Mouse (Mus musculus) kidney, embryonic 15.5 days (tissue): Measurements from ENCODE around the gene Ttc30a1. TPM values are rescaled to one million over a fixed set of nuclear protein-coding genes. Genes with fewer than 3 reads are reported as not detected.
"Not testable (repeated sequence)": the region's sequence is repeated elsewhere in the genome, so short reads cannot be mapped to it uniquely, and the experiment has no call there.

ENCODE experiments used
- ATAC-seq: fragments of 200-750 bp; cut with Nextera tagmentation; replicated peaks from 2 replicates; pipeline ENCODE4 v1.8.0; 2017; ENCODE audit warnings: moderate TSS enrichment; ENCODE audit not compliant: low FRiP score
- H3K27ac ChIP-seq: fragments of 300-500 bp; sonication (generic); 2 replicates; pipeline ENCODE4 v1.5.1; 2015; ENCODE audit warnings: mild to moderate bottlenecking, inconsistent platforms
- H3K27me3 ChIP-seq: fragments of 300-500 bp; sonication (generic); 2 replicates; pipeline ENCODE4 v1.6.1; 2015; ENCODE audit warnings: inconsistent platforms
- H3K36me3 ChIP-seq: fragments of 300-500 bp; sonication (generic); 2 replicates; pipeline ENCODE4 v1.6.1; 2015; ENCODE audit warnings: inconsistent platforms
- H3K4me1 ChIP-seq: fragments of 300-500 bp; sonication (generic); 2 replicates; pipeline ENCODE4 v1.6.1; 2015; ENCODE audit warnings: inconsistent platforms
- H3K4me2 ChIP-seq: fragments of 300-500 bp; sonication (generic); 2 replicates; pipeline ENCODE4 v1.6.1; 2015; ENCODE audit warnings: moderate library complexity, mild to moderate bottlenecking, inconsistent platforms
- H3K4me3 ChIP-seq: fragments of 300-500 bp; sonication (generic); replicated peaks from 2 replicates; pipeline ENCODE4 v1.5.1; 2015; ENCODE audit warnings: mild to moderate bottlenecking, inconsistent platforms
- H3K9ac ChIP-seq: fragments of 300-500 bp; sonication (generic); 2 replicates; pipeline ENCODE4 v1.6.1; 2015; ENCODE audit warnings: mild to moderate bottlenecking, inconsistent platforms
- H3K9me3 ChIP-seq: fragments of 300-500 bp; sonication (generic); replicated peaks from 2 replicates; pipeline ENCODE4 v1.6.1; 2016; ENCODE audit warnings: inconsistent platforms
- WGBS: fragments of 180-500 bp; shearing (Covaris S2); methylation state at CpG from one replicate; pipeline ENCODE4 v1.1.7; 2015; ENCODE audit warnings: mixed read lengths; 5-methylcytosine and 5-hydroxymethylcytosine counted together
- polyA plus RNA-seq: library from polyadenylated mRNA; unstranded; fragments of >200 nt; fragmentation: Nextera tagmentation; extraction: Ambion mirVana; gene quantifications from 2 replicates; pipeline ENCODE4 v1.2.1, GENCODE M21; 2015

The Ttc30a1 gene
- 8.2 and 9.2 TPM in 2 replicates for polyA plus RNA-seq

DNA sequence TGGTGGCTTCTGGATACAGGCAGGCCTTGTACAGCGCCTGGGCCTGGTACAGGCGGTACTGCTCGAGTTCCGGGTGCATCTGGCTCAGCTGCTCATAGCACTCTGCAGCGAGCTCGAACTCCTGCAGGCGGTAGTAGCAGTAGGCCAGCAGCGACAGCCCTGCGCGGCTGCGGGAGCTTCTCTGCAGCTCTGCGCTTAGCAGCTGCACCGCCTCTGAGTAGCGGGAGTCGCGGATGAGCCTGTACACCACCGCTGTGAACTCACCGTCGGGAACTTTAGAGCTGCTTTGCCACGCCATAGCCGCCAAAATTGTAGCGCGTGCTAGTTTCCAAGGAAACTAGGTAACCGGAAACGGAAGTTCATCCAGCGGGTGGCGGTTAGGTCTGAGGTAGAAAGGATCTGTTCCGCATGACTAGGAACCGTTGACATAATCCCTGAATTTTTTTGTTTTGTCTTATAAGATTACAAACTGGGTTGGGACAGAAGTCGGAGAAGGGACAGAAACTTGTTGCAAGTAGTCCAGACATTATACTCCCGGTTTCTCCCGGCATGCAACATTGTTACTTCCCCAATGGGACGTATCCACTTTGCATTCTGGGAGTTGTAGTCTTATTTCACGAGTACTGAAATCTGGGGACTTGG lies at the start of gene Ttc30a1:
Gene Ttc30a1 (minus strand): TSS at position 528 of the 642 bp plus-strand sequence.
- Histone ChIP-seq H3K4me3 (peak within 1 kb of the TSS; percentile 53), H3K4me2 (peak within 1 kb of the TSS; percentile 78), H3K9ac (peak within 1 kb of the TSS; percentile 36; the same call in 1 of the 2 replicates), H3K27ac (peak within 1 kb of the TSS; percentile 63; the same call in 1 of the 2 replicates)
- 4% methylated on average over 31 of the region's 34 CpGs for WGBS
- H3K36me3 ChIP-seq, H3K9me3 ChIP-seq, H3K4me1 ChIP-seq, H3K27me3 ChIP-seq: not testable (repeated sequence)
- ATAC-seq: peak; percentile 60

DNA sequence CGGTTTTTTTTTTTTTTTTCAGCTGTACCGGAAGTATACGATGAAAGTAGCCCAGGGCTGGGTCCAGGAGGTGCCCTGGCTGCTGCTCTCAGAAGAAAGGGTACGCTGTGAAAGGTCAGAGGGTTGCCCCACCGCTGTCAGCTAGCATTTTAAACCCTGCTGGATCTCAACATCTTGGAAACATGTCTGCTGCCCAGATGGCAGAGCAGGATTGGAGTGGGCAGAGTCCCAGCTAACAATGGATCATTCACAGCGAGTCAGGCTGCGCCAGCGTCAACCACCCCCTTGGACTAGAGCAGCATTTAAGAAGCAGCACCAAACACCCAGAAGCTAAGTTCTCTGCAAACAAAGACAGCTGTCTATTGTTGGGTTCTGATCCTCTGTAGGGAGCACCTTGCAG lies 48.3 kb upstream of the Ttc30a1 start:
- H3K27ac ChIP-seq: peak overlapping the region; percentile 79; the same call in 1 of the 2 replicates
- no peaks in the 10 kb centered on the region for H3K9me3 ChIP-seq
- no peaks in the 10 kb centered on the region for H3K36me3 ChIP-seq
- H3K4me2 ChIP-seq: peak overlapping the region; percentile 52
- WGBS: 22% methylated on average over 8 of the region's 8 CpGs
- H3K27me3 ChIP-seq: no peaks in the 10 kb centered on the region
- H3K9ac ChIP-seq: no peak overlapping the region
- ATAC-seq: 0 out of 2 replicates have a peak, but pooled peaks have one; percentile 33
- peak overlapping the region; percentile 5; the same call in 1 of the 2 replicates for H3K4me3 ChIP-seq
- H3K4me1 ChIP-seq: peaks cover 23% of the 10 kb centered on the region

DNA sequence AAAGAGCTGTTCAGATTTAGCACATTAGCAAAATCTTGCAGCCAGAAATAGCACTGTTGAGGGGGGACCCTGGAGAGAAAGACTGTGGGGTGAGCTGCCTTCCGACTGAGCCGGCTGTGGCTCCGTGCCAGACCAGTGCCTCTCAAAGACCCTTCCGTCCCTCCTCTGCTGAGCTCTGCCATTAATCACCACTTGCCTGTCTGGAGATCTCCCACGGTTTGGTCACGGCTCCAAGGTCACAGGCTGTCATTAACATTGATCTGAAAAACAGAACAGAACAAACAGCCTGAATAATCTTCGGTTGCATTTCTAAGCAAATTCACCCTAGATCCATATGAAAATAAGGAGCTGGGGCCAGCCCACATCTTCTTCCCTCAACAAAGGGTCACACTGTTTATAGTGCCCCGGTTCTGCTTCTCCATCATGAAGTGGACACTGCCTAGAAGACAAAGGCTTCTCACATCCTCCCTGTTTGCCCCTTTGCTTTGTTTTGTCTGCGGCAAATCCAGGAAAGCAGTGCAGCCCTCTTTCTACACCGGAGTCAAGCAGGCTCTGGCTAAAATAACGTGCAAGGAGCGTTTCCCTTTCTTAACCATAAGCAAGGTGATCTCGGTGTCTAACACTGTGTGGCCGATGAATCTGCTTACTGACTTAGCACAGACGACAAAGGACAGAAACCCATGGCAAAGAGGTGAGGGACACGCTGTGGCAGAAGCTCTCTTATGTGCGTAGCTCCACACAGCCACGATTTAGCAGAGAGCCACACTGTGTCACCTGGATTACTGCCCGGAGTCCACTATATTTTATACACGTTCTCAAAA lies 47.5 kb upstream of the Ttc30a1 start:
- H3K36me3 ChIP-seq: no peaks in the 10 kb centered on the region
- peak overlapping the region; percentile 52 for H3K4me2 ChIP-seq
- peak; percentile 92 for ATAC-seq
- H3K9ac ChIP-seq: no peak overlapping the region
- no peaks in the 10 kb centered on the region for H3K9me3 ChIP-seq
- peak overlapping the region; percentile 79 for H3K27ac ChIP-seq
- peak overlapping the region; percentile 5; the same call in 1 of the 2 replicates for H3K4me3 ChIP-seq
- no peaks in the 10 kb centered on the region for H3K27me3 ChIP-seq
- H3K4me1 ChIP-seq: peaks cover 23% of the 10 kb centered on the region
- WGBS: 11% methylated on average over 20 of the region's 20 CpGs

GRCm38 (mm10) chr2:76016890-76017289 lies 35.1 kb upstream of the Ttc30a1 start:
- Histone ChIP-seq H3K27me3 (no peaks in the 10 kb centered on the region), H3K4me3 (no peak overlapping the region), H3K36me3 (no peaks in the 10 kb centered on the region), H3K9ac (no peak overlapping the region), H3K27ac (no peak overlapping the region), H3K4me2 (no peak overlapping the region), H3K9me3 (no peaks in the 10 kb centered on the region), H3K4me1 (peaks cover 11% of the 10 kb centered on the region; the same call in 1 of the 2 replicates)
- ATAC-seq: no peak
- 17% methylated on average over 7 of the region's 7 CpGs for WGBS

GRCm38 (mm10) chr2:76016136-76016535 lies 34.4 kb upstream of the Ttc30a1 start:
- Histone ChIP-seq H3K36me3 (no peaks in the 10 kb centered on the region), H3K27me3 (no peaks in the 10 kb centered on the region), H3K9ac (no peak overlapping the region), H3K4me2 (no peak overlapping the region), H3K4me3 (no peak overlapping the region), H3K9me3 (no peaks in the 10 kb centered on the region), H3K27ac (no peak overlapping the region), H3K4me1 (peaks cover 11% of the 10 kb centered on the region; the same call in 1 of the 2 replicates)
- WGBS: 71% methylated on average over 8 of the region's 8 CpGs
- peak; percentile 74 for ATAC-seq

- no peak overlapping the region for H3K4me2 ChIP-seq
- no peak overlapping the region for H3K4me3 ChIP-seq
- no peaks in the 10 kb centered on the region for H3K27me3 ChIP-seq
- peaks cover 15% of the 10 kb centered on the region; the same call in 1 of the 2 replicates for H3K4me1 ChIP-seq
- H3K9ac ChIP-seq: no peak overlapping the region
- WGBS: 94% methylated on average over 7 of the region's 7 CpGs
- H3K27ac ChIP-seq: no peak overlapping the region
- H3K36me3 ChIP-seq: no peaks in the 10 kb centered on the region
- ATAC-seq: no peak
- no peaks in the 10 kb centered on the region for H3K9me3 ChIP-seq
Measured at GRCm38 (mm10) chr2:76015460-76015859, 33.7 kb upstream of the Ttc30a1 start.

DNA sequence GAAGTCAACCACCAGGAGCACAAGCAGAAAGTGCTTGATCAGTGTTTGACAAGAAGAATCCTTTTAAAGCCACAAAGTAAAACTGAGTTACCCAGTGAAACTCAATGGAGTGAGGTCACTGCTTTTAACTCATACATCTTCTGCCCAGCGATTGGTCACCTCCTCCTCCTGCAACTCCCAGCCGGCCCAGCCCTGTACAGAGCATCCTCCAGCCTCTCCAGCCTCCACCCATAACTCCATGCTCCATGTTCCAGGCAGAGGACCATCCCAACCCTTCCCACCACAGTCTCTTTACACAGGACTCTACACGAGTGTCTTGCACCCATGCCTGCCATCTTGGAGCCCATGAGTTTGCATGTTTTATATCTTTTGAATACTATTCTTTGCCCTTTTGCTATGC lies 32.9 kb upstream of the Ttc30a1 start:
- Histone ChIP-seq H3K4me3 (no peak overlapping the region), H3K4me2 (no peak overlapping the region), H3K27ac (no peak overlapping the region), H3K9ac (no peak overlapping the region), H3K27me3 (no peaks in the 10 kb centered on the region), H3K4me1 (peaks cover 15% of the 10 kb centered on the region; the same call in 1 of the 2 replicates), H3K36me3 (no peaks in the 10 kb centered on the region), H3K9me3 (no peaks in the 10 kb centered on the region)
- WGBS: 83% methylated on average over 3 of the region's 3 CpGs
- no peak for ATAC-seq

DNA sequence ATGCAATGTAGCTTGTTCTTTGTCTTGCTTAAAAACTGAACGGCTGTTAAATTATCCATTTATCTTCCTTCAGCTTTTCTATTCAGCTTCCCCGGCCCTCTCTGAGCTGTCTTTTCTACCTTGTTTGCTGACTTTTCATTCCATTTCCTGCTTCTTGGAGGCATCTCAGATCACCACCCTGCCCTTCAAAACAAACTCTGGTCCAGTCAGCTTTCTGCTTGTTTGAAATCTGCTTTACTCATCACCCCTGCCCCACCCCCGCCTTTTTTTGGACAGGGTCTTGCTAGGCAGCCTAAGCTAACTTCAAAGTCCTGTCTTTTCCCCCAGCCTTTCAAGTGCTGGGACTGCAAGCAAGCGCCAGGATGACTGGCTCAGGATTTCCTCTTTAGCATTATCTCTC lies 24.4 kb upstream of the Ttc30a1 start:
- Histone ChIP-seq H3K4me2 (no peak overlapping the region), H3K9ac (no peak overlapping the region), H3K27ac (no peak overlapping the region), H3K9me3 (no peaks in the 10 kb centered on the region), H3K4me3 (no peak overlapping the region), H3K4me1 (peaks cover 13% of the 10 kb centered on the region), H3K27me3 (peaks cover 5% of the 10 kb centered on the region; the same call in 1 of the 2 replicates), H3K36me3 (no peaks in the 10 kb centered on the region)
- WGBS: 21% methylated on average over 4 of the region's 4 CpGs
- ATAC-seq: no peak

DNA sequence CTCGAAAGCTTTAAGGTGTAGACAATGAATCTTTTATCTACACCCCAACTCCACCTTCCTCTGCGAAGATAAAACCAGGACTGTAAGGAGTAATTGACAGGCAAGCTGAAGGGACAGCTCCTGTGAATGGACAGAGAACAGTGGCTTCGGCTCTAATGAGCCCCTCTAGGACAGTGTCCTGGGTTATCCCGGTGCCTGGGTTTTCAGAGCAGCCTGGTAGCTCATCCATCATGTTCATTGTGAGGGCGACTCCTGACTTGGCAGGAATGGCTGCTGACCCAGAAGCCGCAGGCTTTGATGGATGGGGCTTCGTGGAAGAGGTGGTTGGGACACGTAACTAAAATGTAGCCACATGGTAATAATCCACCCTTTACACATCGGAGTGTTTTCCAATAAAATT lies 21.1 kb upstream of the Ttc30a1 start:
- no peaks in the 10 kb centered on the region for H3K36me3 ChIP-seq
- peaks cover 28% of the 10 kb centered on the region for H3K4me1 ChIP-seq
- no peaks in the 10 kb centered on the region for H3K9me3 ChIP-seq
- ATAC-seq: no peak
- no peak overlapping the region for H3K4me3 ChIP-seq
- no peak overlapping the region for H3K9ac ChIP-seq
- H3K4me2 ChIP-seq: no peak overlapping the region
- WGBS: 45% methylated on average over 9 of the region's 9 CpGs
- H3K27ac ChIP-seq: no peak overlapping the region
- H3K27me3 ChIP-seq: peaks cover 5% of the 10 kb centered on the region; the same call in 1 of the 2 replicates

DNA sequence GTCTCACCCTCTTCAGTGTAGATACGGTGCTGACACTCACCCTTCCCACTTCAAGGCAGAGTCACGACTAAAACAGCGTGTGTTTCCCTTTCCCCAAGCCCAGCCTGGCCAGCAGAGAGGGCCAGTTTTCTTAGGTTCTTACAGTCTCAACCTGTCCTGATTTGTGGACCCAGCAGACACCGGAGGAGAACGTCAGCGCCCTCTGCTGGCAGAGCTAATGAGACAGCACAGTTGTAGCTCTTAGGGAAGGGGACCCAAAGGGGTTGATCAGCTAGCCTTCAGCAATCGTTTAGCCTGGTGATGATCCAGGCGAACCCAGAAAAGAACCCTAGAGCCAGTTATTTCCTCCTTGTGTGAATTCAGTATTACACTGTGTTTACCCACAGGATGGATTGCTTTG lies 19.6 kb upstream of the Ttc30a1 start:
- Histone ChIP-seq H3K9me3 (no peaks in the 10 kb centered on the region), H3K4me1 (peaks cover 30% of the 10 kb centered on the region), H3K4me3 (no peak overlapping the region), H3K9ac (no peak overlapping the region), H3K27me3 (peaks cover 5% of the 10 kb centered on the region; the same call in 1 of the 2 replicates), H3K36me3 (no peaks in the 10 kb centered on the region), H3K27ac (no peak overlapping the region), H3K4me2 (no peak overlapping the region)
- WGBS: 48% methylated on average over 8 of the region's 8 CpGs
- no peak for ATAC-seq

DNA sequence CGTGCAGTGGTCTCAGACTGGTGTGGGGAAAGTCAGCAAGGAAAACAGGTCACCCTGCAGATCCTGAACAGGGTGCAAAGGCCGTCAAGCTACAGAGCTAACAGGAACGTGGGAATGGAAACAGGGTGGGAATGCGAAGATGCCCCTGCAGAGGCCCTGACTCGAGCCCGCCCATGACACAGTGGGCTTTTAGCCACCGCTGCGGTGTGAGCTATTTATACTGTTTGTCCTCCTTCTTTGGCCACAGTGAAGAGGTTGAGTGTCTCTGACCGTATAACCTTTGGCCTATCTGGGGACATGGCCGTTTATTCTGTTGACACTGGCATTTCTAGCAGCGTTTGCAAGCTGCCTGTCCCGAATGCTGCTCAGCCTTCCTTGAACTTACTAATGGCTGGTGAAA lies 17.9 kb upstream of the Ttc30a1 start:
- Histone ChIP-seq H3K4me3 (no peak overlapping the region), H3K9ac (no peak overlapping the region), H3K36me3 (no peaks in the 10 kb centered on the region), H3K4me1 (peaks cover 23% of the 10 kb centered on the region), H3K9me3 (no peaks in the 10 kb centered on the region), H3K27me3 (peaks cover 5% of the 10 kb centered on the region; the same call in 1 of the 2 replicates), H3K4me2 (no peak overlapping the region), H3K27ac (peak overlapping the region; percentile 45)
- WGBS: 30% methylated on average over 12 of the region's 12 CpGs
- ATAC-seq: no peak; the same call in 1 of the 2 replicates

- 16% methylated on average over 8 of the region's 8 CpGs for WGBS
- no peak for ATAC-seq
Measured at GRCm38 (mm10) chr2:75998692-75999091, 16.9 kb upstream of the Ttc30a1 start.

More at GRCm38 (mm10) chr2:75998692-75999091, 16.9 kb upstream of the Ttc30a1 start:
- no peaks in the 10 kb centered on the region for H3K9me3 ChIP-seq
- no peak overlapping the region for H3K4me2 ChIP-seq
- no peaks in the 10 kb centered on the region for H3K36me3 ChIP-seq
- peaks cover 23% of the 10 kb centered on the region for H3K4me1 ChIP-seq
- peaks cover 5% of the 10 kb centered on the region; the same call in 1 of the 2 replicates for H3K27me3 ChIP-seq
- no peak overlapping the region for H3K9ac ChIP-seq
- 0 out of 2 replicates have a peak overlapping the region, but pooled peaks have one; percentile 9 for H3K27ac ChIP-seq
- H3K4me3 ChIP-seq: no peak overlapping the region
